Mouse (Mus musculus) liver, embryonic 13.5 days (tissue): Measurements from ENCODE around the gene Eif1b. TPM values are rescaled to one million over a fixed set of nuclear protein-coding genes. Genes with fewer than 3 reads are reported as not detected.
"Not testable (repeated sequence)": the region's sequence is repeated elsewhere in the genome, so short reads cannot be mapped to it uniquely, and the experiment has no call there.

Source experiments
- ATAC-seq: fragments of 200-750 bp; cut with Nextera tagmentation; 2 replicates; pipeline ENCODE4 v1.8.0; 2017; ENCODE audit warnings: low read depth, mild to moderate bottlenecking, moderate number of reproducible peaks, moderate library complexity
- DNase-seq: peaks from one replicate; pipeline ENCODE4 v3.0.0; 2022
- H3K27ac ChIP-seq: fragments of 300-500 bp; sonication (generic); 2 replicates; pipeline ENCODE4 v1.5.1; 2015; ENCODE audit warnings: moderate library complexity, mild to moderate bottlenecking, inconsistent platforms
- H3K27me3 ChIP-seq: fragments of 300-500 bp; sonication (generic); 2 replicates; pipeline ENCODE4 v1.6.1; 2015; ENCODE audit warnings: mild to moderate bottlenecking, inconsistent platforms
- H3K36me3 ChIP-seq: fragments of 300-500 bp; sonication (generic); 2 replicates; pipeline ENCODE4 v1.6.1; 2015; ENCODE audit warnings: mild to moderate bottlenecking, inconsistent platforms
- H3K4me1 ChIP-seq: fragments of 300-500 bp; sonication (generic); replicated peaks from 2 replicates; pipeline ENCODE4 v1.6.1; 2015; ENCODE audit warnings: inconsistent platforms
- H3K4me2 ChIP-seq: fragments of 300-500 bp; sonication (generic); 2 replicates; pipeline ENCODE4 v1.6.1; 2015; ENCODE audit warnings: inconsistent platforms, mild to moderate bottlenecking, moderate library complexity
- H3K4me3 ChIP-seq: fragments of 300-500 bp; sonication (generic); replicated peaks from 2 replicates; pipeline ENCODE4 v1.5.1; 2015; ENCODE audit warnings: mild to moderate bottlenecking, inconsistent platforms
- H3K9ac ChIP-seq: fragments of 300-500 bp; sonication (generic); 2 replicates; pipeline ENCODE4 v1.6.1; 2015; ENCODE audit warnings: mild to moderate bottlenecking, inconsistent platforms
- H3K9me3 ChIP-seq: fragments of 300-500 bp; sonication (generic); replicated peaks from 2 replicates; pipeline ENCODE4 v1.6.1; 2016; ENCODE audit warnings: inconsistent platforms
- WGBS: fragments of 180-500 bp; shearing (Covaris S2); methylation state at CpG from one replicate; pipeline ENCODE4 v1.1.7; 2015; ENCODE audit not compliant: insufficient replicate concordance; 5-methylcytosine and 5-hydroxymethylcytosine counted together
- polyA plus RNA-seq: library from polyadenylated mRNA; unstranded; fragments of >200 nt; fragmentation: Nextera tagmentation; extraction: Ambion mirVana; gene quantifications from 2 replicates; pipeline ENCODE4 v1.2.1, GENCODE M21; 2015

Eif1b gene
- polyA plus RNA-seq, 1 experiment from 2014 or later: 101 TPM

DNA sequence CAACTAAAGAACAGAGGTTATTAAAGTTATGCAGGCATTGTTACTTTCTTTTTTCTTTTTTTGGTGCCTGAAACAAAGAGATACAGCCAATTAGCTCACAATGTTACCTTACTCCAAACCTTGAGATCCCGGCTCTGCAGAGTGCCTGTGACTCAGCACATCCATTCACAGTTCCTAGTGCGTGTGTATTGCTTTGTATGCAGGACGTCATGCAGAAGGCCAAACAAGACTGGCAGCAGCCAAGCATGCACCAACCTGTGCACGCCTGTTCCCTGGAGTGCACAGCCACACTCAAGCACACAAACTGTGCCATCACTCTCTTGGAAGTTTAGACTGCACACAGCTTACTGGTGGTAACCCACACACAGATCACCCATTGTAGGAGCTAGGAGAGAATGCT, 35.2 kb downstream of the Eif1b start:
- no peak overlapping the region for H3K27ac ChIP-seq
- H3K9me3 ChIP-seq: no peaks in the 10 kb centered on the region
- 52% methylated on average over 4 of the region's 4 CpGs for WGBS

DNA sequence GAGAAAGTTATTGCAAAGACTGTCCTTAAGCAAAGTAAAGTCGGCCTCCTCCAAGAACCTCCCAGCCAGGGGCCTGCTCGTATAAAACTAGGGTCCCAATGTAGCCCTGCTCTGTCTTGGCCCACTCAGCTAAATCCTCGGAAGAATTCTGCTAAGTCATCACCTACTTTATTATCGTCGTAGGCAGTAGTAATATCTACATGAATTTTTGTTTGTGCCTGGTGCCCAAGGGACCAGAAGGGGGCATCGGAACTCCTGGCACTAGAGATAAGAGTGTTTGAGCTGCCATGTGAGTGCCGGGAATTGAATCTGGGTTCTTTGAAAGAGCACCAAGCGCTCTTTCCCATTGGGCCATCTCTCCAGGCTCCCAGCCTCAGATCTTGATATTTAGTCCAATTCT, 35.9 kb downstream of the Eif1b start:
- Histone ChIP-seq H3K36me3 (no peaks in the 10 kb centered on the region), H3K27ac (no peak overlapping the region), H3K9ac (no peak overlapping the region), H3K9me3 (no peaks in the 10 kb centered on the region), H3K4me2 (no peak overlapping the region), H3K4me3 (no peak overlapping the region), H3K4me1 (no peaks in the 10 kb centered on the region), H3K27me3 (no peaks in the 10 kb centered on the region)
- ATAC-seq: no peak
- no peak for DNase-seq
- WGBS: 64% methylated on average over 8 of the region's 8 CpGs

More for the DNA sequence above, 35.2 kb downstream of the Eif1b start:
- H3K4me2 ChIP-seq: no peak overlapping the region
- no peaks in the 10 kb centered on the region for H3K36me3 ChIP-seq
- H3K27me3 ChIP-seq: no peaks in the 10 kb centered on the region
- ATAC-seq: no peak
- no peak for DNase-seq
- H3K9ac ChIP-seq: no peak overlapping the region
- no peak overlapping the region for H3K4me3 ChIP-seq
- no peaks in the 10 kb centered on the region for H3K4me1 ChIP-seq

DNA sequence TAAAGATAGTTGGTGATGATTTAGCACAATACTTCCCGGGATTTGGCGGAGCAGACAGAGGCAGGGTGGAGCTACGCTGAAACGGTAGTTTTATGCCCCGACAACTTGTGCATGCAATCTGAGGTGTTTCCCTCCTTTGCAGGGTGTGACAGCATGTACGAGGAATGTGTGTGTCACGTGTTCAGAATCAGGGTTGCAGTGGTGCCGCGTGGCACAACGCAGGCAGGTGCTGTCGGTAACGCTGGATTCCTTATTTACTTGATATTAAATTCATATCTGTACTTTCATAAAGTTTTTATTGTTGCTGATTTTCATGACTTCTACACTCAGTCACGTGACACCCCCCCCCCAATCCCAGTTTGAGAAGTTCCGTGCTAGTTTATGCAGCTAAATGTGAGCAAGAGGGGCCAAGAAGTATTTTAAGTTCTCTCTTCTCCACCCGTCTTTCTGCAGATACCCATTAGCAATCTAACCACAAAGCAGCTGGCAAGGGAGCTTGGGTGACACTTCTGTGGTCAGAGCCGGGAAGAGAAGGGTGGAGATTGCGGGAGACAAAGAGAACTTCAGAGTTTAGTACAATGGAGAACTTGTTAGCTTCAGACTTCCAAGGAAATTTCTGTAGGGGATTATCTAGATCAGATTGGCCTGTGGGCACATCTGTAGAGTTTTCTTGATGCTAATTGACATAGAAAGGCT, 36.9 kb downstream of the Eif1b start:
- Histone ChIP-seq H3K9ac (no peak overlapping the region), H3K4me3 (no peak overlapping the region), H3K9me3 (no peaks in the 10 kb centered on the region), H3K27me3 (no peaks in the 10 kb centered on the region), H3K4me2 (no peak overlapping the region), H3K4me1 (no peaks in the 10 kb centered on the region), H3K27ac (no peak overlapping the region), H3K36me3 (no peaks in the 10 kb centered on the region)
- ATAC-seq (no peak), DNase-seq (no peak)
- WGBS: 58% methylated on average over 17 of the region's 17 CpGs

DNA sequence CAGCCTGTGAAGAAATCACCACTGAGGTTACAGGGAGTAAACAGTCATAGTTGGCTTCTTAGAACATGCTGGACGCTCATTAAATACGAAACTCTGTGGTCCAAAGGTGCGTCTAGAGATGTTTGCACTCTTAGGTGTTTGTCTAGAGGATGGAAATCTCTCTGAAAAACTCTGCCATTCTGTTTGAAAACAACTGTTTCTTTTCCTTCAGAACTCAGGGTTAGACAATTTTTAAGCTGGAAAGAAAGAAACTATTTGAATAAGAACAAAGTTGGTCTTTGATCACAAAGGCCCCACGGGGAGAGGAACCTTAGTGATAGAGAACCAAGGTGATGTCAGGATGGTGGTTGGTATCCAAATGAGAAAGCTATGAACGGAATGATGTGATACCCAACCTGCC, 38.4 kb downstream of the Eif1b start:
- Histone ChIP-seq H3K9ac (no peak overlapping the region), H3K4me1 (no peaks in the 10 kb centered on the region), H3K27ac (no peak overlapping the region), H3K27me3 (no peaks in the 10 kb centered on the region), H3K4me2 (no peak overlapping the region), H3K4me3 (no peak overlapping the region), H3K9me3 (no peaks in the 10 kb centered on the region), H3K36me3 (no peaks in the 10 kb centered on the region)
- 71% methylated on average over 5 of the region's 5 CpGs for WGBS
- no peak for DNase-seq
- no peak for ATAC-seq

DNA sequence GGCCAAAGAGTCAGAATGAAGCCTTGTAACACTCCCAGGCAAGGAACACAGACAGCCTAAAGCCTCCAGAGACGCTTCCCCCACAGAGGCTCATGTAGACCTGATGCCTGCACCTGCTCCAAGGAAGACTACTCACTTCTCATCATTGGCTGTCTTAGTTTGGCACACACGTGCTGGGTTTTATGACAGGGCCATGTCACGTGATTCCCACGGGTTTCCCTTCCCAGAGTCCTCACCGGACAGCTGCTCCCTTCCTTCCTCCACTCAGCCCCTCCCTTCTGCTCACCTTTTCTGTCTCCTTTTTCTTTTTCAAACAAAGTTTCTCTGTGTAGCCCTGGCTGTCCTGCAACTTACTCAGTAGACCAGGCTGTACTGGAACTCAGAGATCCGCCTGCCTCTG, 40.0 kb downstream of the Eif1b start:
- Histone ChIP-seq H3K9me3 (no peaks in the 10 kb centered on the region), H3K4me3 (no peak overlapping the region), H3K27me3 (peaks cover 4% of the 10 kb centered on the region; the same call in 1 of the 2 replicates), H3K27ac (no peak overlapping the region), H3K36me3 (no peaks in the 10 kb centered on the region), H3K4me1 (no peaks in the 10 kb centered on the region), H3K4me2 (no peak overlapping the region), H3K9ac (no peak overlapping the region)
- ATAC-seq: no peak
- 66% methylated on average over 6 of the region's 6 CpGs for WGBS
- no peak for DNase-seq

DNA sequence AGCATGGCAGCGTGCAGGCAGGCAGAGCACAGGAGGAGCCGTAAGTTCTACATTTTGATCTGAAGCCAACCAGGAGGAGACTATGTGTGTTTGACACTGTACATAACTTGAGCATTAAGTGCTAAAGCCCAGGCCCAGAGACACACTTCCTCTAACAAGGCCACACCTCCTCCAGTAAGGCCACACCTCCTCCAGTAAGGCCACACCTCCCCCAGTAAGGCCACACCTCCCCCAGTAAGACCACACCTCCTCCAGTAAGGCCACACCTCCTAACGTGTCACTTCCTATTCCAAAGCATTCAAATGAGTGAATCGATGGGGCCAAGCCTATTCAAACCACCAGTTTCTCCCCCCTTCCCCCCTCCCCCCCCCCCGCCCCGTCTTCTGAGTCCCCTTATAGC, 40.7 kb downstream of the Eif1b start:
- no peaks in the 10 kb centered on the region for H3K9me3 ChIP-seq
- no peak overlapping the region for H3K27ac ChIP-seq
- H3K36me3 ChIP-seq: no peaks in the 10 kb centered on the region
- H3K4me3 ChIP-seq: no peak overlapping the region
- no peaks in the 10 kb centered on the region for H3K4me1 ChIP-seq
- peaks cover 4% of the 10 kb centered on the region for H3K27me3 ChIP-seq
- DNase-seq: no peak
- no peak overlapping the region for H3K9ac ChIP-seq
- ATAC-seq: peak; percentile 47; the same call in 1 of the 2 replicates
- H3K4me2 ChIP-seq: no peak overlapping the region
- 68% methylated on average over 6 of the region's 6 CpGs for WGBS

DNA sequence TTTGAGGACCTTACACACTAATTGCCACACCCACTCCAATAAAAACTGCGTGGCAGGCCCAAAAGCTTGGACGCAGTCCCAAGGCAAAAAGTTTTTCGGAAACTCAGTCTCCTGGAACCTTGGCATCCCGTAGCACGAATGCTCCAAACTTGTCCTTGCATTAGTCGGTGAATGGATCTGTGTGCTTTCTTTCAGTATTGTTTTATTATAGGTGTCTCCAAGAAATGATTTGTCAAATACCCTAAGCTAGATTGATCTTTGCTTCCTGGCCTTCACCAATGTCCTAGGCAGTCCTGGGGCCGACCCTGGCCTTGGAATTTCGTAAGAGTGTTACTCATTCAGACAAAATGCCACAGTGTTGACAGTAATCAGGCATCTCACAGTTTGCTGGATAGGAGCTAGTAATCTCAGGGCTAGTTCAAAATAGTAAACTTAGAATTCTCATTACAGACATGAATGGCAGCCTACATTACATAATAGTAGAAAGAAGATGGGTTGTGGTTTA, 41.5 kb downstream of the Eif1b start:
- not testable (repeated sequence) for H3K27ac ChIP-seq, H3K9me3 ChIP-seq, H3K9ac ChIP-seq, ATAC-seq, H3K4me2 ChIP-seq, H3K4me3 ChIP-seq, H3K36me3 ChIP-seq, DNase-seq, H3K27me3 ChIP-seq, H3K4me1 ChIP-seq
- WGBS: 79% methylated on average over 8 of the region's 8 CpGs

DNA sequence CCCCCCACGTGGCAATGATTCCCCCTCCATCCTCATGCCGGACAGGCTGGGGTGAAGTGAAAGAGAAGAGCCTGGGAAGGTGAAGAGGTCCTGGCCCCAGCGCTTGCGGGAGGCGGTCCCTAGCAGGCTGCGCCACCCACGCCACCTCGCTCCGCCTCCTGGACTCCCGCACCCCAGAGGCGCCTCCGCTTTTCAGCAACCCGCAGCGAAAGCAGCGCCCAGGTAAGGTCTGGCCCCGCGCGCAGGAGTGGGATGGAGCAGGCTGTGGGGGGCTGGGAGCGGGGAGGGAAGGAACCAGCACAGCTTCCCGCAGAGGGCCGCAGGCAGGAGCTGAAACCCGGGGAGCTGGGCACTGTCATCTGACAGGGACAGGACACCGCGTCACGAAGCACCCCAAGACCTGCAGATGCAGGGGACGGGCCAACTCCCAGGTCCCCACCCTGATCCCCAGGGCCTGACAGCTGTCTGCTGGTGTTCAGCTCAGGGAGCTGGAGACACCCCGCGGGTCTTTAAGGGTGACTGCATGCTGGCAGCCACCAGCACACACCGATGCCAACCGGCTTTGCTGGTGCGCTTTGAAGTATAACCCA, 47.7 kb downstream of the Eif1b start, which contains the start of gene Entpd3:
TSS of gene Entpd3 (plus strand) at position 157 of the 590 bp plus-strand sequence.
- DNase-seq (no peak), ATAC-seq (peak; percentile 41; the same call in 1 of the 2 replicates)
- peaks cover 7% of the 10 kb centered on the region for H3K4me1 ChIP-seq
- 0 out of 2 replicates have a peak within 1 kb of the TSS, but pooled peaks have one; percentile 6 for H3K9ac ChIP-seq
- H3K4me3 ChIP-seq: peak within 1 kb of the TSS; percentile 46
- no peak within 1 kb of the TSS for H3K27ac ChIP-seq
- H3K4me2 ChIP-seq: peak within 1 kb of the TSS; percentile 64
- H3K27me3 ChIP-seq: peaks cover 48% of the 10 kb centered on the region
- no peaks in the 10 kb centered on the region for H3K9me3 ChIP-seq
- WGBS: 2% methylated on average over 31 of the region's 31 CpGs
- no peaks in the 10 kb centered on the region for H3K36me3 ChIP-seq

DNA sequence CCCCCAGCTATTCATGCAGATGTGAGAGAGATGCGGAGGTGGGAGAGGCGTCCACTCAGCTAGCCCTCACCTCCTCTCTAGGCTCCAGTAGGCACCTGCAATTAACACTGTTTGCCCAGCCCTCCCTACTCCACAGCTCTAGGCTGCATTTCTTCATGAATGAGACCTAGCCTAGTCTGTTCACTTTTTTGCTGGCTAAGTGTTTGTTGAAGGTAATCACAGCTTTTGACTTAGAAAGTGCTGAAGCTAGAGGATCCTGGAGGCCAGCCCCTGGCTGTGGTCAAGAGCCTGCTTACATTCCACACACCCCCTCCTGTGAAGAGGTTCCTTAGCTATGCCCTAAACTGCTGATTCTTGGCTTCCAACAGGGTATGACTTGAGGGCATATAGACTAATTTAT, 49.4 kb downstream of the Eif1b start:
- no peak for DNase-seq
- H3K4me2 ChIP-seq: no peak overlapping the region
- no peak for ATAC-seq
- no peak overlapping the region for H3K4me3 ChIP-seq
- H3K4me1 ChIP-seq: peaks cover 7% of the 10 kb centered on the region
- H3K27me3 ChIP-seq: peaks cover 47% of the 10 kb centered on the region
- H3K27ac ChIP-seq: no peak overlapping the region
- no peaks in the 10 kb centered on the region for H3K36me3 ChIP-seq
- H3K9me3 ChIP-seq: no peaks in the 10 kb centered on the region
- WGBS: 21% methylated on average over 2 of the region's 2 CpGs
- H3K9ac ChIP-seq: no peak overlapping the region

DNA sequence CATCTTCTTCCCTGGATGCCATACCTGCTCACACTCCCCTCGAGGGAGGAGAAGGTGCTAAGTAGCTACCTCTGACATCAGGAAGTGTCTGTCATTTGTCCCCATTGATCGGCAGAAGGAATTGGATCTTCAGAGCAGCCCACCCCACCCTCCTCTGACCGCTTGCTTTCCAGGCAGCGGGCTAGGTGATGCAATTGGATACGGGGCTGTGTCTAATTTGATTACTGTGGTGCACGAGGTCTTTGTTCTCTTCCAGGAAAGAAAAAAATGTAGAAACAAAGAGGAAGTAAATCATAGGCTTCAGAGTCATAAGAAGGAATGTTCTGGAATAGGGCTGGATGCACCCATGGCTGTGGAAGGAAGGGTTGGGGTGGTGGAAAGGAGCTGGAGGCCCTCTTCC, 50.2 kb downstream of the Eif1b start:
- Histone ChIP-seq H3K9ac (no peak overlapping the region), H3K4me2 (no peak overlapping the region), H3K4me1 (peaks cover 13% of the 10 kb centered on the region), H3K27me3 (peaks cover 44% of the 10 kb centered on the region), H3K27ac (no peak overlapping the region), H3K4me3 (no peak overlapping the region), H3K36me3 (no peaks in the 10 kb centered on the region), H3K9me3 (no peaks in the 10 kb centered on the region)
- no peak for DNase-seq
- ATAC-seq: no peak
- WGBS: 21% methylated on average over 6 of the region's 6 CpGs
